Mouse (Mus musculus): ENCODE data around the gene Nfix.

Nfix gene

GRCm38 (mm10) chr8:84661961-84662571 is 138.1 kb downstream of the Nfix start:
- DNase-seq, result peak in 1 of 2 experiments; percentile 47

GRCm38 (mm10) chr8:84661458-84661871 is 138.7 kb downstream of the Nfix start:
- peak; percentile 66 to 73 for DNase-seq

GRCm38 (mm10) chr8:84660819-84661457 is 139.2 kb downstream of the Nfix start:
- no peak for DNase-seq

- no peak for DNase-seq
Observed at GRCm38 (mm10) chr8:84659936-84660818, 140.0 kb downstream of the Nfix start.

GRCm38 (mm10) chr8:84658951-84659350 is 141.2 kb downstream of the Nfix start:
- DNase-seq, result no peak

- no peak for DNase-seq
Observed at GRCm38 (mm10) chr8:84657680-84658079, 142.5 kb downstream of the Nfix start.

GRCm38 (mm10) chr8:84657203-84657602 is 142.9 kb downstream of the Nfix start:
- DNase-seq, result no peak

GRCm38 (mm10) chr8:84656641-84657126 is 143.5 kb downstream of the Nfix start:
- peak; percentile 35 to 48 for DNase-seq

GRCm38 (mm10) chr8:84656191-84656525 is 144.0 kb downstream of the Nfix start:
- no peak for DNase-seq

- no peak for DNase-seq
Observed at GRCm38 (mm10) chr8:84655336-84656190, 144.6 kb downstream of the Nfix start.

- no peak for DNase-seq
Observed at GRCm38 (mm10) chr8:84654597-84654996, 145.5 kb downstream of the Nfix start.

GRCm38 (mm10) chr8:84653092-84653631 is 147.0 kb downstream of the Nfix start:
- no peak for DNase-seq

GRCm38 (mm10) chr8:84650213-84650612 is 149.9 kb downstream of the Nfix start:
- DNase-seq, result no peak

Measured in cerebellum, postnatal 36 days (tissue).